Mouse (Mus musculus): ENCODE data around the gene Spint2.

GRCm38 (mm10) chr7:29307350-29308104 is 25.8 kb upstream of the Spint2 start:
- TF ChIP-seq CTCF (IDR thresholded peaks at IDR 0.05; ENCODE audit: low read depth): no peak
- no peak for TF ChIP-seq EP300 (IDR thresholded peaks at IDR 0.05; ENCODE audit: low read depth)
